ENCODE assay signal across 17 mouse cellular contexts in genomic region chr2:131932275-131932902, GRCm38 (mm10). TPM values are rescaled to one million over a fixed set of nuclear protein-coding genes. Genes with fewer than 3 reads are reported as not detected.
DNase-seq lines count a peak whose midpoint lies in the region; ATAC-seq and TF ChIP-seq lines count a peak whose summit lies in the region.
"Had no signal": no experiment of that assay in that cellular context is flagged by ENCODE, and none has a peak within 500 bp of the region (broad histone marks: within the 10 kb centered on the region; RNA-seq: fewer than 3 reads in every experiment).

No protein-coding gene starts in this region.

- peaks cover 7% of the 10 kb centered on the region; the same call in 1 of the 2 replicates for H3K4me1 ChIP-seq in embryonic facial prominence, embryonic 12.5 days
- peaks cover 14% of the 10 kb centered on the region; the same call in 1 of the 2 replicates for H3K4me1 ChIP-seq in embryonic facial prominence, embryonic 10.5 days
- H3K4me1 ChIP-seq in kidney, embryonic 15.5 days: 0 out of 2 replicates have a peak, but pooled peaks cover 2% of the 10 kb centered on the region
- H3K4me1 ChIP-seq in kidney, embryonic 14.5 days (ENCODE audit: control insufficient read depth, insufficient read depth, low read length): no peaks in the 10 kb centered on the region
- peaks cover 11% of the 10 kb centered on the region for H3K4me1 ChIP-seq in midbrain, embryonic 13.5 days (replicated peaks)
- no peaks in the 10 kb centered on the region; the same call in 1 of the 2 replicates for H3K4me1 ChIP-seq in midbrain, postnatal 0 days (ENCODE audit: insufficient read depth, low read length)
- H3K4me1 ChIP-seq: neural tube, embryonic 12.5 days had no signal

- H3K27me3 ChIP-seq in embryonic facial prominence, embryonic 12.5 days: no peaks in the 10 kb centered on the region
- no peaks in the 10 kb centered on the region for H3K27me3 ChIP-seq in embryonic facial prominence, embryonic 10.5 days (replicated peaks; ENCODE audit: low read depth, poor library complexity, severe bottlenecking)
- H3K27me3 ChIP-seq in kidney, embryonic 15.5 days: no peaks in the 10 kb centered on the region
- no peaks in the 10 kb centered on the region for H3K27me3 ChIP-seq in kidney, embryonic 14.5 days (ENCODE audit: control insufficient read depth, insufficient read depth, low read length)
- no peaks in the 10 kb centered on the region for H3K27me3 ChIP-seq in midbrain, embryonic 13.5 days
- no peaks in the 10 kb centered on the region for H3K27me3 ChIP-seq in midbrain, postnatal 0 days (ENCODE audit: insufficient read depth, low read length)
- H3K27me3 ChIP-seq: hindbrain, embryonic 12.5 days; neural tube, embryonic 12.5 days had no signal

- H3K27ac ChIP-seq in embryonic facial prominence, embryonic 12.5 days: no peak overlapping the region
- H3K27ac ChIP-seq in embryonic facial prominence, embryonic 10.5 days (replicated peaks): no peak overlapping the region
- H3K27ac ChIP-seq in kidney, embryonic 15.5 days: no peak overlapping the region
- no peak overlapping the region for H3K27ac ChIP-seq in kidney, embryonic 14.5 days (ENCODE audit: low read depth, low read length)
- H3K27ac ChIP-seq in midbrain, embryonic 13.5 days: no peak overlapping the region
- H3K27ac ChIP-seq in midbrain, postnatal 0 days (ENCODE audit: low read depth, low read length): no peak overlapping the region; the same call in 1 of the 2 replicates
- H3K27ac ChIP-seq: gastrocnemius, adult 2 months; hindbrain, embryonic 12.5 days; neural tube, embryonic 12.5 days had no signal

- no peaks in the 10 kb centered on the region for H3K9me3 ChIP-seq in embryonic facial prominence, embryonic 12.5 days
- H3K9me3 ChIP-seq in embryonic facial prominence, embryonic 10.5 days: no peaks in the 10 kb centered on the region
- no peaks in the 10 kb centered on the region for H3K9me3 ChIP-seq in kidney, embryonic 15.5 days (replicated peaks)
- no peaks in the 10 kb centered on the region for H3K9me3 ChIP-seq in kidney, embryonic 14.5 days (ENCODE audit: control insufficient read depth, low read length)
- H3K9me3 ChIP-seq in midbrain, embryonic 13.5 days: no peaks in the 10 kb centered on the region
- H3K9me3 ChIP-seq in midbrain, postnatal 0 days (ENCODE audit: low read length): no peaks in the 10 kb centered on the region
- H3K9me3 ChIP-seq: hindbrain, embryonic 12.5 days; neural tube, embryonic 12.5 days had no signal

- no peak for DNase-seq in embryonic facial prominence, embryonic 10.5 days (ENCODE audit: low spot score)
- DNase-seq in midbrain, postnatal 0 days (ENCODE audit: low spot score): no peak
- DNase-seq in thymus, postnatal 4 days: no peak
- no peak for DNase-seq in adrenal gland, postnatal 10 days
- DNase-seq: adrenal gland, postnatal 25 days; gastrocnemius, adult 2 months; kidney, adult 2 months; left cerebral cortex, postnatal 4 days; retina, postnatal 1 day had no signal

- 0 out of 2 replicates have a peak overlapping the region, but pooled peaks have one; percentile 27 for H3K9ac ChIP-seq in embryonic facial prominence, embryonic 12.5 days
- no peak overlapping the region for H3K9ac ChIP-seq in kidney, embryonic 15.5 days
- no peak overlapping the region for H3K9ac ChIP-seq in kidney, embryonic 14.5 days (ENCODE audit: low read depth, low read length)
- H3K9ac ChIP-seq in midbrain, embryonic 13.5 days (replicated peaks): no peak overlapping the region
- no peak overlapping the region for H3K9ac ChIP-seq in midbrain, postnatal 0 days (replicated peaks; ENCODE audit: low read length, poor library complexity, severe bottlenecking)
- H3K9ac ChIP-seq: hindbrain, embryonic 12.5 days; neural tube, embryonic 12.5 days had no signal

- 0 out of 2 replicates have a peak, but pooled peaks have one; percentile 56 for ATAC-seq in embryonic facial prominence, embryonic 12.5 days (ENCODE audit: insufficient number of reproducible peaks, insufficient read depth, low FRiP score, low TSS enrichment)
- 0 out of 2 replicates have a peak, but pooled peaks have one; percentile 15 for ATAC-seq in kidney, embryonic 15.5 days (replicated peaks; ENCODE audit: low FRiP score)
- no peak for ATAC-seq in kidney, embryonic 14.5 days (ENCODE audit: low FRiP score, low TSS enrichment)
- peak; percentile 40; the same call in 1 of the 2 replicates for ATAC-seq in midbrain, embryonic 13.5 days
- no peak for ATAC-seq in midbrain, postnatal 0 days (ENCODE audit: low FRiP score)

- peaks cover 11% of the 10 kb centered on the region; the same call in 1 of the 2 replicates for H3K36me3 ChIP-seq in embryonic facial prominence, embryonic 12.5 days
- peaks cover 14% of the 10 kb centered on the region for H3K36me3 ChIP-seq in embryonic facial prominence, embryonic 10.5 days (replicated peaks)
- peaks cover 11% of the 10 kb centered on the region for H3K36me3 ChIP-seq in kidney, embryonic 15.5 days
- H3K36me3 ChIP-seq in kidney, embryonic 14.5 days (ENCODE audit: control insufficient read depth, insufficient read depth, low read length): no peaks in the 10 kb centered on the region
- H3K36me3 ChIP-seq in midbrain, embryonic 13.5 days: peaks cover 15% of the 10 kb centered on the region
- peaks cover 14% of the 10 kb centered on the region for H3K36me3 ChIP-seq in midbrain, postnatal 0 days (ENCODE audit: insufficient read depth, low read length)

- no peak for TF ChIP-seq CTCF in midbrain, postnatal 0 days (IDR thresholded peaks at IDR 0.05)

- 74% methylated on average over 7 of the region's 7 CpGs for WGBS in embryonic facial prominence, embryonic 12.5 days
- 72% methylated on average over 7 of the region's 7 CpGs for WGBS in embryonic facial prominence, embryonic 10.5 days
- WGBS in kidney, embryonic 15.5 days: 79% methylated on average over 7 of the region's 7 CpGs
- WGBS in kidney, embryonic 14.5 days: 75% methylated on average over 7 of the region's 7 CpGs
- 78% methylated on average over 7 of the region's 7 CpGs for WGBS in midbrain, embryonic 13.5 days
- WGBS in midbrain, postnatal 0 days: 67% methylated on average over 7 of the region's 7 CpGs

- no peak overlapping the region for H3K4me3 ChIP-seq in embryonic facial prominence, embryonic 12.5 days
- no peak overlapping the region for H3K4me3 ChIP-seq in embryonic facial prominence, embryonic 10.5 days
- H3K4me3 ChIP-seq in kidney, embryonic 15.5 days (replicated peaks): no peak overlapping the region
- H3K4me3 ChIP-seq in kidney, embryonic 14.5 days (ENCODE audit: low read length): no peak overlapping the region
- H3K4me3 ChIP-seq in midbrain, embryonic 13.5 days (replicated peaks): no peak overlapping the region
- no peak overlapping the region for H3K4me3 ChIP-seq in midbrain, postnatal 0 days (ENCODE audit: low read depth, low read length)
- H3K4me3 ChIP-seq: gastrocnemius, adult 2 months; hindbrain, embryonic 12.5 days; neural tube, embryonic 12.5 days had no signal

- no peak overlapping the region for H3K4me2 ChIP-seq in embryonic facial prominence, embryonic 12.5 days (replicated peaks)
- no peak overlapping the region for H3K4me2 ChIP-seq in kidney, embryonic 15.5 days
- H3K4me2 ChIP-seq in kidney, embryonic 14.5 days (replicated peaks; ENCODE audit: low read depth, low read length): no peak overlapping the region
- H3K4me2 ChIP-seq in midbrain, embryonic 13.5 days (replicated peaks): no peak overlapping the region
- H3K4me2 ChIP-seq in midbrain, postnatal 0 days (ENCODE audit: low read depth, low read length, poor library complexity, severe bottlenecking): no peak overlapping the region
- H3K4me2 ChIP-seq: hindbrain, embryonic 12.5 days; neural tube, embryonic 12.5 days had no signal

RNA-seq across cellular contexts. Expression of gene Prnd, which starts 18.3 kb away (rescaled TPM):
- polyA plus RNA-seq in embryonic facial prominence, embryonic 12.5 days (2016; fragmentation: Nextera tagmentation; extraction: Ambion mirVana): 26.5 and 32.1 TPM in 2 replicates
- 6.6 and 10.0 TPM in 2 replicates for polyA plus RNA-seq in embryonic facial prominence, embryonic 10.5 days (2016; fragmentation: Nextera tagmentation; extraction: Ambion mirVana)
- 18.9 and 20.8 TPM in 2 replicates for polyA plus RNA-seq in kidney, embryonic 15.5 days (2015; fragmentation: Nextera tagmentation; extraction: Ambion mirVana)
- 17.6 and 17.9 TPM in 2 replicates for polyA plus RNA-seq in kidney, embryonic 14.5 days (2014; fragmentation: Nextera tagmentation; extraction: Ambion mirVana)
- 8.7 and 9.2 TPM in 2 replicates for polyA plus RNA-seq in midbrain, embryonic 13.5 days (2015; fragmentation: Nextera tagmentation; extraction: Ambion mirVana)
- 2.5 and 3.9 TPM in 2 replicates for total RNA-seq in midbrain, postnatal 0 days (2014; rRNA removed)
- 4.0 and 4.8 TPM in 2 replicates for polyA plus RNA-seq in midbrain, postnatal 0 days (2015; fragmentation: Nextera tagmentation; extraction: Ambion mirVana)
- 10 to 100 TPM in 1 of 2 experiments, 1 to 10 TPM in 1; 6.3 to 15.8 TPM for total RNA-seq in adrenal gland, postnatal 10 days (2021)
- total RNA-seq: adrenal gland, postnatal 25 days; megakaryocyte progenitor cell, adult 5-6 weeks had no signal

RNA-seq across cellular contexts. Expression of gene Prn, which starts 22.6 kb away (rescaled TPM):
- not detected in 2 replicates for polyA plus RNA-seq in embryonic facial prominence, embryonic 12.5 days (2016; fragmentation: Nextera tagmentation; extraction: Ambion mirVana)
- not detected in 2 replicates for polyA plus RNA-seq in embryonic facial prominence, embryonic 10.5 days (2016; fragmentation: Nextera tagmentation; extraction: Ambion mirVana)
- polyA plus RNA-seq in kidney, embryonic 15.5 days (2015; fragmentation: Nextera tagmentation; extraction: Ambion mirVana): not detected in 2 replicates
- not detected in 2 replicates for polyA plus RNA-seq in kidney, embryonic 14.5 days (2014; fragmentation: Nextera tagmentation; extraction: Ambion mirVana)
- polyA plus RNA-seq in midbrain, embryonic 13.5 days (2015; fragmentation: Nextera tagmentation; extraction: Ambion mirVana): 0.34 TPM in 1 of 2 replicates, not detected in the other
- not detected in 2 replicates for total RNA-seq in midbrain, postnatal 0 days (2014; rRNA removed)
- 0.22 TPM in 1 of 2 replicates, not detected in the other for polyA plus RNA-seq in midbrain, postnatal 0 days (2015; fragmentation: Nextera tagmentation; extraction: Ambion mirVana)
- not detected for total RNA-seq in adrenal gland, postnatal 10 days (2021)
- total RNA-seq: megakaryocyte progenitor cell, adult 5-6 weeks had no signal
- polyA plus RNA-seq: hindbrain, embryonic 12.5 days; kidney, adult 2 months; neural tube, embryonic 12.5 days; thymus, postnatal 0 days had no signal

RNA-seq across cellular contexts. Expression of gene Prnp, which starts 22.7 kb away (rescaled TPM):
- polyA plus RNA-seq in embryonic facial prominence, embryonic 12.5 days (2016; fragmentation: Nextera tagmentation; extraction: Ambion mirVana): 47.0 and 49.2 TPM in 2 replicates
- 14.7 and 21.7 TPM in 2 replicates for polyA plus RNA-seq in embryonic facial prominence, embryonic 10.5 days (2016; fragmentation: Nextera tagmentation; extraction: Ambion mirVana)
- 45.1 and 47.4 TPM in 2 replicates for polyA plus RNA-seq in kidney, embryonic 15.5 days (2015; fragmentation: Nextera tagmentation; extraction: Ambion mirVana)
- 23.1 and 23.9 TPM in 2 replicates for polyA plus RNA-seq in kidney, embryonic 14.5 days (2014; fragmentation: Nextera tagmentation; extraction: Ambion mirVana)
- polyA plus RNA-seq in midbrain, embryonic 13.5 days (2015; fragmentation: Nextera tagmentation; extraction: Ambion mirVana): 109 and 114 TPM in 2 replicates
- 254 and 255 TPM in 2 replicates for total RNA-seq in midbrain, postnatal 0 days (2014; rRNA removed)
- polyA plus RNA-seq in midbrain, postnatal 0 days (2015; fragmentation: Nextera tagmentation; extraction: Ambion mirVana): 283 and 306 TPM in 2 replicates
- 10 to 100 TPM; 75.0 to 75.3 TPM for total RNA-seq in adrenal gland, postnatal 10 days (2021)

Comparison
In these comparisons a context has a peak if more than half of its experiments do, and no peak if none do; other contexts are left out.
1. ATAC-seq: peak in embryonic facial prominence, embryonic 12.5 days (single experiment), kidney, embryonic 15.5 days (single experiment) and midbrain, embryonic 13.5 days (single experiment); none in kidney, embryonic 14.5 days (single experiment) and midbrain, postnatal 0 days (single experiment).